Mouse (Mus musculus): ENCODE measurements around the gene Srebf1.

Srebf1 gene

DNA sequence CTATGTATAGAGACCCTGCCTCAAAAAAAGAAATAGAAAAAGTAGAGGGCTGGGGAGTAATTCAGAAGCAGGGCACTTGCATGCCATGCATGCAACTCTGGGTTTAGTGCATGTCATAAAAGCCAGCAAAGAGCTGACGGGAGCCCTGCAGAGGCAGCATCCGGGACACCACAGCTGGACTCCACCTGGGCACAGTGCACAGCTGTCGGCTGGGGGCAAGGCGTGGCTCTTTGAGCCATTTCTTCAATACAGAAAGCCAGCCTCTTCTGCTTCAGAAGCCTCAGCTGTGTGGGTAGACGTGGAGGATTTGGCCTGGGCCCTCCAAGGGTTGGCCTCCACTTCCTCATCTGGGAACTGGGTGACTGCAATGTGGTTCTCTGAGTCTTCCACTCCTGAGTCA lies 13.0 kb upstream of the Srebf1 start:
- DNase-seq (ENCODE audit: low read depth, low spot score), result no peak

GRCm38 (mm10) chr11:60233235-60233634 lies 10.9 kb upstream of the Srebf1 start:
- no peak for DNase-seq (ENCODE audit: low read depth, low spot score)

DNA sequence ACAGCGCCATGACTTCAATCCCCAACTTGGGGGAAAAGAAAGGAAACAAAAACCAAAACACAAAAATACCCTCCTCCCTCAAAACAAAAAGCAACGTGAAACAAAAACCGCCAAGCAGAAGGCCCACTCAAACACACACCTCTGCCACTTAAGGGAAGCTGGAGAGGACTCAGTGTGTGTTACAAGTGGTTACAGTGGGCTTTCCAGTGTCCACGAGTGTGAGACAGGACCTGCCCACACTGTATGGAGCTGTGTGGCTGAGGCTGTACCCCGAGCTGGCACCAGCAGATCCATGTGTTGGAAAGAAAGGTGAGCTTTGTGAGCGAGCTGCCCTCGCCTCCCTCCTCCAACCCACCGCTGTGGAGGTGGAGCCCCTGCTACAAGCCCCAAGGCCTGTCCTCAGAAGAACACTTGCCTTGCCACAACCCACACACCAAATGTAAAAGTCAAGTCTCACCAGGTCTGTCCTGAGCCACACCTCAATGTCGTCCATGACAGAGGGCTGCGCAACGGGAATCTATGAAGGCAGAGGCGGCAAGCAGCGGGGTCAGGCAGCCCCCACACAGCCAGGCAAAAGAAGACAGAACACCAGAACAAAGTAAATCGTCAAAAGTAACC lies 10.2 kb upstream of the Srebf1 start:
- no peak for DNase-seq (ENCODE audit: low read depth, low spot score)

GRCm38 (mm10) chr11:60231951-60232350 lies 9.6 kb upstream of the Srebf1 start:
- no peak for DNase-seq (ENCODE audit: low read depth, low spot score)

- DNase-seq (ENCODE audit: low read depth, low spot score), result no peak
These were observed 8.9 kb upstream of the Srebf1 start for GRCm38 (mm10) chr11:60231326-60231725.

DNA sequence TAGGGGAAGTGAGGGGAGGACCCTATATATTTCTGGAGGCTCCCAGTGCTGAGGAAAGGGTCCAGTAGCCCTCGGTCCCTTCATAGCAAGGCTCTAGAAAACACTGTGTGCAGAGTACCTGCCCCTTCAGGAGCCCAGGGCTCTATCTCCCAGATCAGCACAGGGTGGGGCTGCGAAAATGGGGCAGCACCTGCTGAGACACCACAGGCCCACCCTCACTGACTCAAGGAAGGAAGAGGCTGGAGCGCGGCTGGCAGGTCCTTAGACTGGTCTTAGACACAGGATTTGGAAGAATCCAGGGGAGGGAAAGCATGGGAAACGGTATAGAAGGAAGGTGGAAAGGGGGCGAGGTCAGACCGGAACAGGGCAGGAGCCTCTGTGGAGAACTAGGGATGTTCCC lies 8.1 kb upstream of the Srebf1 start:
- no peak for DNase-seq (ENCODE audit: low read depth, low spot score)

DNA sequence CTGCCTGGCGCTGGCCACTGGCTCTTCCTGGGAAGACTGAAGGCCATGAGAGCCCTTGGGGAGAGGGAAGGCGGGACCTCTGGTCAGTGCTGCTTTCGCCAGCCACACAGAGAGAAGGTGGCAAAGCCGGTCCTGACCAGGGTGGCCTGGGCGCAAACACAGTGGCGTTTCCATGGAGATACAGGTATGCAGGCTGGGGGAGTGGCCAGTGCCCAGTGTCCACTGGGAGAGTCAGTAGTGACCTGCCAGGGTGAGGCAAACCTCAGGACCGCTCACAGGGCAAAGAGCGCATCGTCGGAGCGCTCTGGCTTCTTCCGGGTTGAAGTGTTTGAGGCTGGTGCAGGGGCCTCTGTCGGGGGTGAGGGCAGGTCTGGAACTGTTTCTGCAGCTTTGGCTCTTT lies 7.4 kb upstream of the Srebf1 start:
- no peak for DNase-seq (ENCODE audit: low read depth, low spot score)

DNA sequence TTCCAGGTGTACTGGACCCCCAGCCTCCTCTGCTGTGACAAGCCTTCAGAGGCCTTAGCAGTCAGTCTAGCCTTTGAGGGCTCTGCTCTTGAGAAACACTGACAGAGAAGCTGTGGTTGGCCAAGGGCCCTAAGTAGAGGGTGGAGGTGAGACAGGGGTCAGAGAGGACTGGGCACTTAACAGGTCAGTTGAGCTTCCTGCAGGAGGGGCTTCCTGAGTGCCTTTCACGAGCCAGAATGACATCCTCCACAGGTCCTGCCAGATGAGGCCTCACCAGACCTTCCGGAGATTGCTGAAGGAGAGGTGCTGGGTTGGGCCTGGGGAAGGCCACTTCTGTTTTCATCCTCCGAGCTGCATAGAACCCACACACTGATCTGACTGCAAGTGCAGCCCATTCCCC lies 6.1 kb upstream of the Srebf1 start:
- no peak for DNase-seq (ENCODE audit: low read depth, low spot score)

- DNase-seq (ENCODE audit: low read depth, low spot score), result no peak
These were observed 3.5 kb upstream of the Srebf1 start for GRCm38 (mm10) chr11:60225874-60226273.

DNA sequence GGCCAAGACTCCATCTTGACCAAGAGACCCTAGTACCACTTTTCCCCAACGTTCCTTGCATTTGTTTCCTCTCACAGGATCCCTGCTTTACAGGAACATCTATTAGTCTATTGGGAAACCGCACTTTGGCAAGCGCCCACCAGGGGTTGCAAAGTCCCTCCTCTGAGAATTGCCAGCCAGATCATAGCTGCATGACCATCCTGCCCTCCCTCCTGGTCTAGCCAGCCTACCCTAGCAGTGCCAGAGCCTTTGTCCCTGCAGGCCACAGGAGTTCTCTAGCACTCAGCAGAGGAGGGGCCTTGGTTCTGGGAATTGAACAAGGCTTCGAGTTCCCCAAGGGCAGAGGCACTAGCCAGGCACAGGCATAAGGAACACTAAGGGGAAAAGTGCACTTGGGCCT lies 2.3 kb upstream of the Srebf1 start:
- no peak for DNase-seq (ENCODE audit: low read depth, low spot score)

DNA sequence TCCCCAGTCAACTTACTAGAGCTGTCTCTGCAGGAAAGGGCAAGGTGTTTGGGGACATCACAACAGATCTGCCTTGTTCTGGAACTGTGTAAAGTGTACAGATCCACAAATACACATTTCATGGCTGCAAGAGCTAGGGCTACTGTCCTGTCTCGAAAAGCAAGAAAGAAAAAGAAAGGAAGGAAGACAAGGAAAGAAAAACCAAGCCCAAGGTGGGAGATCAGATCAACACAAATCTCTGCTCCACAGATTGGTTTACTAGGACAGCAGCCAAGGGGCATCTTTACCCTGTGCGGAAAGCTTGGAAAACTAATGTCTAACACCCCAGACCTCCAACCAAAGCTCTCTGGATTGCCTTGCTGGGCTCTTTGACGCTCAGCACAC lies 304 bp downstream of the Srebf1 start:
- DNase-seq (ENCODE audit: low read depth, low spot score), result no peak

GRCm38 (mm10) chr11:60221425-60221824 lies 956 bp downstream of the Srebf1 start:
- no peak for DNase-seq (ENCODE audit: low read depth, low spot score)

- peak; percentile 61 for DNase-seq (ENCODE audit: low read depth, low spot score)
These were observed 2.0 kb downstream of the Srebf1 start for GRCm38 (mm10) chr11:60220291-60220804.

- DNase-seq (ENCODE audit: low read depth, low spot score), result no peak
These were observed 2.8 kb downstream of the Srebf1 start for GRCm38 (mm10) chr11:60219609-60220008.

GRCm38 (mm10) chr11:60217467-60217866 lies 4.9 kb downstream of the Srebf1 start:
- DNase-seq (ENCODE audit: low read depth, low spot score), result no peak

DNA sequence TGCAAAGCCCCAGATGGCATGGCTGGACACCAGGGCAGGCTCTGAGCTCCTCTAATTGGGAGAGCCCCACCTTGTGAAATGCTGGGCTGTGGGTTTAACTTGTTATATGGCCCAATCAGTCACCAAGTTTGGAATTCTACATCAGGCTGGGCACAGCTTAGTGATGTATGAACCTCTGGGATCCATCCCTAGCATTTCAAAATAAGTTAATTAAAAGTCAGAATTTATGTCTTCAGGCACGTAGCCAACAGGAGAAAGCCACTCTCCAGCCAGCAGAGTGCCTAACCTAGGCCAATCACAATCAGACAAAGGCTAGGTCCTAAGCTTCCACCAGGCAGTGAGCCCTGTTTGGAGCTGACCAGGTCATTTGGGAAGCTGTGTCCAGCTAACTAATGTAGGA lies 5.7 kb downstream of the Srebf1 start:
- DNase-seq (ENCODE audit: low read depth, low spot score), result no peak

DNA sequence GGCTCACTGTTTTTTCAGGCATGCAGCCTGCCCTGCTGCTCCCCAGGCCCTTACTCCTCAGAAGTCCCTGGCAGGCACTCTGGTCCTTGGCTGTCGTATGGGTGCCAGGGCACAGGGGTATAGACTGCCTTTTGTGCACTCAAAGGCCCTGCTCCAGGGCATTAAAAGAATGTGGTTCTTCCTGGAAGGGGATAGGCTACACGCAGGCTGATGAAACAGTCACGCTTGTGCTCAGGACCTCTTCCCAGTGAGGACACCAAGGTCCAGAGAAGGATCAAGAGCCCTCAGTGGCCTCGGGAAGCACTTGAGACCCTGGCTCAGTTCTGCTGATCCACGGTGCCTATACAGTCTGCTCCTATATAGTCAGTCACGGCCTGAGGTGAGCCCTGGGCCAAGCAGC lies 9.1 kb downstream of the Srebf1 start:
- no peak for DNase-seq (ENCODE audit: low read depth, low spot score)

DNA sequence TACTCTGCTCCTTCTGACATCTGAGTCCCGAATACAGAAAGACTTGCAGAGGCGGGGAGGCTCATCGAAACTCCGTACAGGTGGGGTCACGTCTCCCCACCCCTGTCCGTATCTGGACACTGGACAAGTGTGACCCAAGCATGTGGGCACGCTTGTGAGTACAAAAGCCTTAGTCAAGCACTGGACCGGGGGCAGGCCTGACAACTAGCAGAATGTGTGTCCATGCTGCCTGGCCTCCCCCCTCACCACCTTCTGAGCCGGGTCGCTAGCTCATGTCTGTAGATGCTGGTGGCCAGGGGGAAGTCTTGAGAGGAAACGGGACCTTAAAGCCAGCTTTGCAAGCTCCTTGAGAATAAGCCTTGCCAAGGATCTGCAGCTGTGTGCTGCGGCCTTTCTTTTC lies 10.6 kb downstream of the Srebf1 start:
- DNase-seq (ENCODE audit: low read depth, low spot score), result no peak

- DNase-seq (ENCODE audit: low read depth, low spot score), result no peak
These were observed 11.2 kb downstream of the Srebf1 start for GRCm38 (mm10) chr11:60211152-60211551.

DNA sequence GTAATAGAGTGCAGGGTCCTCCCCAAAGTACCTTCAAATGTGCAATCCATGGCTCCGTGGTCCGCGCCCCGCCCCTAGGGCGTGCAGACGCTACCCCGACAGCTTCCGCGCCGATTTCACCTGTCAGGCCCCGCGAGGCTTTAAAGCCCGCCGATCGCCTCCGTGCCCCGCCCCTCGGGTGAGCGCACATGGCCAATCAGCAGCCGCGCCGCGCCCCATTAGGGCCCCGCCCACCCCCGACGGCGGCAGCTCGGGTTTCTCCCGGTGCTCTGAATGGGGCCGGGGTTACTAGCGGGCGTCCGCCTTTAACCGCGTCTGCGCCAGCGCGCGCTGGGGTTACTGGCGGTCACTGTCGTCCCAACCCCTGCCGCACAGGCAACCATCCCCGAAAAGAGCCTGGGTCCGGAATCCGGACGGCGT lies 12.1 kb downstream of the Srebf1 start:
- DNase-seq (ENCODE audit: low read depth, low spot score), result no peak

DNA sequence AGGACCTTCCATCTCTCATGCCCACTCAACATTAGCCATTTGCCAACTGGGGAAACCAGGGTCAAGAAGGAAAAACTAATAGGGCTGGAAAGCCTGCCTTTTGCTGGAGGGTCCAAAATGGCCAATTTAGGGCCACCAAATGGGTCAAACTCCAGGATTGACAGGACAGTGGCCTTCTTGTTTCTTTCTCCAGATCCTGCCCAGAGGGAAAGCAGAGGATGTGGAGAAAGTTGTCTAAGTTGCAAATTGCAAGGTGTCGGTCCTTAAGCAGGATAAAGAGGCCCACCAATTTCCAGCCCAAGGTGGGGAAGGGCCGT lies 12.5 kb downstream of the Srebf1 start:
- no peak for DNase-seq (ENCODE audit: low read depth, low spot score)

DNA sequence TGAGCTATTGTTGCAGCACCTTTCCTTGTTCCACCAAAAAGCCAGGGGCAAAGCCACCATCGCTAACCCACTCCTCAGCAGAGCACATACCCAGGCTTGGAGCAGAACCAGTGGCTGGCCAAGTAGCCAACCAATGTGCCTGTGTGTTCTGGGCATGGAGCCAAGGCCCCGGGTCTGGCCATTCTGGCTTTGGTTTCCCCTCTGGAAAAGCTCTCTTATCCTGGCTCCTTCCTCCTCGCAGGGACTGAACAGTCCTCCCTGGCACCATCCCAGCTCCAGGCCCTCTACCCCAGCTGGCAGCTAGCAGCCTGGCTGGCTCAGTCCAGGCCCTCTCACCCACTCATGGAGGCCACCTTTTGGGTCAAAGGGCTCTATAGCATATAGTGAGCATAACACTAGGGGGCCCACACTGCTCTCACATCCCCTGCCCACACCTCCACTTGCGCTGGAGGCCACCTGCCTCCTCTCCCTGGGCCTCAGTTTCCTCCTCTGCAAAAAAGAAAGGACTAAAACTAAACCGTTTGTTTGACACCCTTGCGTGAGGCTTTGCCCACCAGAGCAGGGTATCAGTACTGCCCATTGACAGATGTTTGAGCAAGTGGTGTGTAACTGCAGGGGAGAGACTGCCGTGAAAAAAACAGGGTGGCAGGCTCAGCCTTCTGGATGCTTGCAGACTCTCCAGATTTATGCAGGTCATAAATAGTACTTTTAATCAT lies 13.0 kb downstream of the Srebf1 start:
- DNase-seq (ENCODE audit: low read depth, low spot score), result no peak

DNA sequence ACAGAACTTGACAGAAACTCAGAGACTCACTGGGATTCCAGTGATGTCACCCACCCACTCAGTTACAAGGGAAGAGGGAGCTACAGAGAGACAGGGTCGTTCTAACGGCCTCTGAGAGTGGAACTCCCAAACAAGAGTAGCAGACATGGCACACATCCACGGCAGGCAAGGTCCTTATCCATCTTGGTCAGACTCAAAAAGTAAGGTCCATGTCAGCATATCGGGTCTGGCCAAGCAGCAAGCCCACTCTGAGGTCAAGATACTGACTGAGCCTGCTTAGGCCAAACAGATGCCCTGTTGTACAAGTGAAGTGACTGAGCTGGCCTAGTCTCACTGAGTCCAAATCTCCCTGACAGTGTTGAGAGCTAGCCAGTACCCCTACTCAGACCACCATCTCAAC lies 13.7 kb downstream of the Srebf1 start:
- no peak for DNase-seq (ENCODE audit: low read depth, low spot score)

DNA sequence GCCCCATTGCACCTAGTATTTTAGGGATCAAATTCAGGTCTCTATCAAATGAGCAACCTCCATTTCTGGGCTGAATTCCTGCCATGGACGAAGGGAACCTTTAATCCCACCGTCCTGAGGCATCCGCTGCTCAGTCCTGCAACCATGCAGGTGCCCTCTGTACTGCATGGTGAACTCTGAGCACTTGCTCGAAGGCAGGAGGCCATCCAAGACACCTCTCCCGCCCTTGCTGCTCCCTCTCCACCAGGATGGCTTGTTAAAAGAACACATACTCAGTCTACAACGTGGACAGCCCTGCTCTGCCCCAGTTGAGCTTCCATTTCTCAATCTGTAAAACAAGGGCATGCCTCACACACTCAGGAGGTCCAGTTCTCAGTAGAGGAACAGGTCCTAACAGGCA lies 14.2 kb downstream of the Srebf1 start:
- DNase-seq (ENCODE audit: low read depth, low spot score), result no peak

Data from telencephalon, adult 2 months (tissue).